Mouse (Mus musculus) layer of hippocampus, adult 18-20 months (tissue): ENCODE measurements around the gene Plcb4. TPM values are rescaled to one million over a fixed set of nuclear protein-coding genes. Genes with fewer than 3 reads are reported as not detected.

Experiments
- DNase-seq, 2 experiments: peaks; one replicate each; pipeline ENCODE4 v3.0.0; 2022; ENCODE audit warnings: low spot score in 2 of 2
- total RNA-seq, 2 experiments: library from RNA; stranded (reverse); gene quantifications; 2 replicates each; pipeline ENCODE4 v1.2.3; 2021

The Plcb4 gene
- total RNA-seq, 2 experiments from 2014 or later = 16.5 to 20.3 TPM

DNA sequence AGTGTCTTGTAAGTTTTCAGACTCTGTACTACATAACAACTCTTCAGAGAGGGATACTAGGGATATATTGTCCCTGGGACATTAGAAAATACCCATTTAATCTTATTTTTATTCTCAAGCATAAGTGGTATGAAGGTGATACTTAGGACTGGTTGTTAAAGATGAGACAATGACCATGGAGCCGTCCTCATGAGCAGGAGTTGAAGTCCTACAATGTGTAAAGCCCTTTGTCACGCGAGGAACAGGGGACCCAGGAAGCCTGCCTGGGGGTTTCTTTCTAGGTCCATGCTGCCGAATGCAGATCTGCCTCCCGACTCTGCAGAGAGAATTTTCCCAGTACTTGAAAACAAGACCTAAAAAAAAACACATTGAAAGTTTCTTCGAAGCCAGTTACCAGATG lies 338.1 kb downstream of the Plcb4 start:
- DNase-seq = no peak

GRCm38 (mm10) chr2:135997361-135998150 lies 338.7 kb downstream of the Plcb4 start:
- no peak for DNase-seq

DNA sequence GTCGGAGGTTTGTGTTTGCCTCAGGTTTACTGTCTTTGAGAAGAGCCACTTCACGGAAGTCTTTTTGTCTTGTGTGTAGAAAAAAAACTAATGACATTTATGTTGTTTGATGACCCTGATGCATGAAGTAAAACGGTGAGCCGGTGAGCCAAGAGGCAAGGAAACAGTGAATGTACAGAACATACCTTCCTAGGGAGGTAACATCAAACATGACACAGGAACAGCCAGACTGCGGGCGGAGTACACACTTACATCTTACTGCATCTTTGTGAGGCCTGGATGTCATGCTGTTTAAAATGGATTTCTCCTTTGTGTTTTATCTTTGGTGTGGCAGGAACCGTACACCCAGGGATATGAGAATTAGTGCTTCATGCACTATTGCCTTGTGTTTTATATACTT lies 340.1 kb downstream of the Plcb4 start:
- DNase-seq = no peak

DNA sequence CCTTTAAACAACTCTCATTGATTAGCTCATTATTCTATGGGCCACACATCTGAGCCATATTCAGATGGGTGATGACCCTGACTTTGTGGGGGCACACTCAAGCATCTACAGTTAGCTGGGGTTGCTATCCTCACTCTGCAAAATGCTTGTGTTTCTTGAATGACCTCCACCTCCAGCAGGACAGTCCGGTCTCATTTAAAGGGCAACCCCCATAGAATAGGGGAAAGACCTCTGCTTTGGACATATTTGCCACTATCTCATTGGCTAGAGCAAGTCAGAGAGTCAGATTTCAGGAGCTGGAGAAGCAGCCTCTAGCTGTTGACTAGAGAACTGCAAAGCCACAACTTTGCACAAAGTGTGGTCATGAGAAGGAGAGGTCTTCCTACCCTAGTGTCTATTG lies 340.6 kb downstream of the Plcb4 start:
- no peak for DNase-seq

DNA sequence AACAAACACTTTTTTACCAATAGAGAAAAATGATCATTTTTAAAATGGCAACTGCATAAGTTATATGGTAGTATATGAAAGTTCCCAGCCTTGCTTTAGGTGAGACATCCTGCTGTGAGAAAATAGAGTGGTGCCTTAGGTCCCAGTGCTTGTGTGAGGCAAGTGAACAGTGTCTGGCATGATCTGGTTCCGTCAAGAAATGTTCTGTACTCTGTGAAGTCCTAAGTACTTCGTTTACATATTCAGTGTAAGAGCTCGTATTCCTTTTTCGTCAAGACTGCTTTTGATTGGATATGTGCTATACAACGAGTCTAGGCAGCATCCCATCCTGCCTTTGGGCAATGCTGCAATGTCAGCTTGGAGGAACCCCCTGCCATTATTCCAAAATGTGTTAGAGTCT lies 342.1 kb downstream of the Plcb4 start:
- no peak for DNase-seq

DNA sequence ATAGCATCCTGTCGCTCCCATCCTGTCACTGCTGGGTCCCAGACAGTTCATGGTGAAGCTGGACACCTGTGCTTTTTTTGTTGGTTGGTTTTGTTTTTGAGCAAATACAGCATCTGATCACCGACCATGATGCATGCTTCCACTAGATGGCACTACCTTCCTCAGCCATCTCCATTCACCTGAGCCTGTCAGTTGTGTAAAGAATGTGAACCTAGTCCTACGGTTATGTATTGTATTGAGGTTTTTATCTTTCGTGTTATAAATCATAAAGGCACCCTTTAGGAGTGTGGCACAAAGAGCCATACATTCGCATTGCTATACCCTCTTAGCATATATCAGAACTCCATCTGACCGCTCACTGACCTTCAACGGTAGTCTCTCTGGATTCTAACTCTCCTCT lies 343.3 kb downstream of the Plcb4 start:
- peak in 1 of 2 experiments; percentile 50 for DNase-seq

- no peak for DNase-seq
These were observed 345.0 kb downstream of the Plcb4 start for GRCm38 (mm10) chr2:136003836-136004235.

- DNase-seq = no peak
These were observed 347.5 kb downstream of the Plcb4 start for GRCm38 (mm10) chr2:136006280-136006679.

- no peak for DNase-seq
These were observed 353.9 kb downstream of the Plcb4 start for GRCm38 (mm10) chr2:136012759-136013158.

GRCm38 (mm10) chr2:136048464-136048863 lies 389.7 kb downstream of the Plcb4 start:
- DNase-seq = no peak

- DNase-seq = peak; percentile 62 to 76
These were observed 392.2 kb downstream of the Plcb4 start for GRCm38 (mm10) chr2:136050793-136051615.

DNA sequence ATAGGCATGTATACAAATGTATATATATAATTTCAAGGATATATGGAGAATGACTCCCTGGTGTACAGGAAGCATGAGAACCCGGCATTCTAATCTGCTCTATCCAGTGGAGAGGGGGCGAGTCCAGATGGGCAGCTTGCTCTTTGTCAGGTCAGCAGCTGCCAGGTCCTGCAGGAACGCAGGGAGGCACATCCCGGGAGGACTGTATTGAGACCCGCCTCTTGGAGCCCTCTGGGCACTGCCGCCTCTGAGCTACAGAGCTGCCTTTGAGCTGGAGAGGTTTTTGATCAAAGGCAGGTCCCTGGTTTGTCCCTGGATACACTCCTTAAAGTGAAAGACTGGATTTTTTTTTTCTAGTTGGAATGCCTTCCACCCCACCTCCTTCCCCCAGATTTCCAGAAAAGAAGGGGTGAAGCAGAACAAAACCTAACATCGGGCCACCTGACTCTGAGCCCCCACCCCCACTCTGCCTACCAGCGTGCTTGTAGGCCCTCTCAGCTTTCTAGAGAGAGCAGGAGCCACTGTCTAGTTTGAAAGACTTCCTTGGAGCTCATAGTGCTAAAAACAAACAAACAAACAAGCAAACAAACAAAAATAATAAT lies 393.0 kb downstream of the Plcb4 start, which contains the start of gene Lamp5:
TSS of gene Lamp5 (plus strand) at position 552 of the 602 bp plus-strand sequence.
- no peak for DNase-seq

DNA sequence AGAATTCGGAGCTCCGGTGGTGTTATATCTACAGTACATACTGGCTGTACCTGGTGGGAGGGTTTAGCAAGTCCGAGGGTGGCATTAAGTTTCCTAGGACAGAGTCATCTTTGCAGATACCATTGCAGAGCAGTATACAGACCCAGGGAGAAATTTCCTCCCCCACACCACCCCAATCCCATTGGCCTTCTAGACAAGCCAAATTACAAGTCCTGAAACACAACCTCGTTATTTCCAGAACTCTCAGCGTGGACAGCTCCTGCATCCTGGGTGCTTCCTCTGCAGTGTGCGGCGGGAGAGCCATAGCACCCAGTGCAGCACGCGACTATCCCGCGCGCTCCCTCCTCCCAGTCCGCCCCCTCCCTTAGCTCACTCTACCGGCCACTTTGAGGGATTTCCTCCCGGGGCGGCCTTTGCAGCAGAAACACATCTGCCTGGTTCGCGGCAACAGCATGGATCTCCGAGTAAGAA lies 399.1 kb downstream of the Plcb4 start:
- peak in 1 of 2 experiments; percentile 37 for DNase-seq

DNA sequence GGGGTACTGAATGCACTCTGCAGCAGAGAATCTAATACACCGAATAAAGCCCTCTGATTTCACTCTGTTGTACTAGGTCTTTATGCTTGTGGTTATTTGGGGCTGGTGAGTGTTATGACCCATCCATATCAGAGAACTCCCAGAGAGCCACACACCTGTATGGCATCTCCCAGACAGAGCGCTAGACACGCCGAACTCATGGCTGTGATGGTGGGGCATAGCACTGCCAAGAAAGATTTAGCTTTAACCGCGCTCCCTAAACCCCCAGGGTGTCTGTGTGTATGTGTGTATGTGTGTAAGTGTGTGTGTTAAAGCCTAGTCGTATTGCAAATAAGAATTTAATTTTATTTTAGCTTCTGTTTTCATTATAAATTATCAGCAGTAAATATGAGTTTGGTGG lies 399.6 kb downstream of the Plcb4 start:
- DNase-seq = peak in 1 of 2 experiments; percentile 44

DNA sequence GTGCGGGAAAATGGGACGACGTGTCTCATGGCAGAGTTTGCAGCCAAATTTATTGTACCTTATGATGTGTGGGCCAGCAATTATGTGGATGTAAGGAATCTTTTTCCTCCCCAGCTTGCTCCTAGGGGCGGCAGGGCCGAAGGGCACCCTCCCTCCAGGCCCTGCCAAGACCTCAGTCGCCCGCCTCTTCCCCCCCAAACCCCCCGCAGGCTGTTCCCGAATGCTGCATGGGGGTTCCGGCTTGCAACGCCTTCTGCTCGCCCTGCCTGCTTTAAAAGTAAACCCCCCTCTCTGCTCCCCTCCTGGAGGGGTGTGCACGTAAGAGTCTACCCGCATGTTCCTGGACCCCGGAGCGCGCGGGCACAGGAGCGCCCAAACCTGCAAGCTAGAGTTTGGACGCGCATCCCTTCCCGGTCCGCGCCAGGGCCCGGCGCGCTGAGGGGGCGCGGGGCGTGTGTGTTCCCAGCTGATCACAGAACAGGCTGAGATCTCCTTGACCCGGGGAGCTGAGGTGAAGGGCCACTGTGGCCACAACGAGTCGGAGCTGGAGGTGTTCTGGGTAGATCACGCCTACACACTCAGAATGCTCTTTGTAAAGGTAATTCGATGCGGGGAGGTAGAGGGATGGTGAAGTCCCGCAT lies 400.3 kb downstream of the Plcb4 start:
- DNase-seq = no peak
